Mouse (Mus musculus) cerebellum, adult 2 months (tissue): ENCODE measurements at regions not wholly inside any gene's neighbourhood (a gene's known extent, or its start where the extent isn't known, plus 50 kb on each side); places are given as distances from the start of the nearest gene placed in this dataset.

ENCODE experiments used
- CTCF ChIP-seq: fragments of 200-500 bp; IDR thresholded peaks from 2 replicates; pipeline ENCODE4 v1.5.1; 2011; ENCODE audit warnings: low read depth, mild to moderate bottlenecking, control low read depth, low read length, moderate library complexity, borderline replicate concordance; ENCODE audit not compliant: insufficient read depth
- POLR2A ChIP-seq: fragments of 200-500 bp; IDR thresholded peaks from 2 replicates; pipeline ENCODE4 v1.6.1; 2011; ENCODE audit warnings: low read length, control low read depth, borderline replicate concordance; ENCODE audit not compliant: insufficient read depth

- TF ChIP-seq CTCF (no peak), POLR2A (no peak)
Measured at GRCm38 (mm10) chr1:76919541-76919940, 595.3 kb downstream of the Epha4 start.
